Mouse (Mus musculus) heart, postnatal 14 days (tissue): Measurements from ENCODE around the gene Has1. TPM values are rescaled to one million over a fixed set of nuclear protein-coding genes. Genes with fewer than 3 reads are reported as not detected.
A peak's percentile ranks its signal among the peaks of the same experiment; 100 is the strongest.

Experiments
- DNase-seq, 2 experiments: peaks; one replicate each; pipeline ENCODE4 v3.0.0; 2021 to 2022
- intact Hi-C: fragments of 180-260 bp; cut with DNase I; formaldehyde crosslinking; loops from one replicate; pipeline ENCODE4 v1.15.1; 2025
- long read RNA-seq, 2 experiments: library from polyadenylated mRNA; stranded (forward); transcript quantifications; one replicate each; pipeline ENCODE4 v2.0.0; 2021
- total RNA-seq, 2 experiments: library from RNA; stranded (reverse); gene quantifications; 2 replicates each; pipeline ENCODE4 v1.2.3; 2021

Gene Has1
- total RNA-seq = under 1 TPM; 0.69 to 0.98 TPM
- long read RNA-seq, experiment 1, partial matches to known transcripts = 1 of 4 reads
- long read RNA-seq, experiment 1, other reads (novel, unspliced or antisense) = 0 of 4 reads
- long read RNA-seq, experiment 2, partial matches to known transcripts = 0 of 3 reads
- long read RNA-seq, experiment 2, other reads (novel, unspliced or antisense) = 0 of 3 reads

DNA sequence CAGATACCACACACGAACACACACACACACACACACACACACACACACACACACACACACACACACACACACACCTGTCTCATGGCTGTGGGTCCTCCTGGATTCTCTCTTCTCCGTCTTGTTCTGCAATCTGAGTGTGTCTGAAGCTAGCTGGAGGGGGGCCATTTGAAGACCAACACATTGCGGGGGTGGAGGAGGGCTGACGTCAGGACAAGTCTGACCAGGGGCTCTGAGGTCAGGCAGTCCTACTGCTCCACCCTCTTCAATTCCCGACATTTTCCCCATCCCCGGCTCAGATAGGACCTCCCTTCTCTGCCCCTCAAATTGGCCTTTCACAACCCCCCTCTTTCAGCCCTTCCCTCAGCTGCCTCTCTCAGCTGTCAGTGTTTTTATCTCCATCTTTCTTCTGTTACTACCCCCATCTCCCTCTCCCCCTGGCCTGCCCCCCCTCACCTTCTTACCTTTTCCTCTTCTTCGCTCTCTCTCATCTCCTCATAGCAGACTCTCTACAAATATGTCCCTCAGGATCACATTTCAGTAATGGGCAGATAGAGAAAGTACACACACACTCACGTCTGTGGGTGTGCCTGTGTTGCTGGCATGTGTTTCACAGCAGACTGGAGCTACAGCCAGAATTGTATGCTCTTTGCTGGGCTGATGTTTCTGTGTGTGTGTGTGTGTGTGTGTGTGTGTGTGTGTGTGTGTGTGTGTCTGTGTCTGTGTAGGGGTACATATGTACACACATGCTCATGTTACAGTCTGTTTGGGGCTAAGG is at the start of gene Has1:
Gene Has1, minus strand, starts transcription at position 142 of the 775 bp plus-strand sequence.
- no peak for DNase-seq
- intact Hi-C loops = no loop called here

DNA sequence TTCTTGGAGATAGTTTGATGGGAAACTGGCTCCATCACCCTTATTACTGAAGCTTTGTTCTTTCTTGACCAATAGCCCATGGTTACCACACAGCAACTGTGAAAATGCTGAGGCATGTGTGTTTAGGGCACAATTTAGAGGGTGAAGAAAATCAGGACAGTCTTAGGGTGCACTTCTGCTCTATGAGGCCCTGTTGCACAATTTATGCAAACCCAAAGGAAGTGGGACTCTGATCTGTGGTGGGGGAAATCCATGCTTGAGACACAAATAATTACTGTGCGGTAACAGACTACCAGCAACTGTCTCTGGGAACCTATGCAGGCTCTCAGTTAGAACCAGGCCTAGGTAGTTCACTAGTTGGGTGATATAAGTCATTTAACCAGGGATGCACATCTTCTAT is 45.8 kb upstream of the Has1 start:
- DNase-seq = no peak
- intact Hi-C loops = no loop called here

DNA sequence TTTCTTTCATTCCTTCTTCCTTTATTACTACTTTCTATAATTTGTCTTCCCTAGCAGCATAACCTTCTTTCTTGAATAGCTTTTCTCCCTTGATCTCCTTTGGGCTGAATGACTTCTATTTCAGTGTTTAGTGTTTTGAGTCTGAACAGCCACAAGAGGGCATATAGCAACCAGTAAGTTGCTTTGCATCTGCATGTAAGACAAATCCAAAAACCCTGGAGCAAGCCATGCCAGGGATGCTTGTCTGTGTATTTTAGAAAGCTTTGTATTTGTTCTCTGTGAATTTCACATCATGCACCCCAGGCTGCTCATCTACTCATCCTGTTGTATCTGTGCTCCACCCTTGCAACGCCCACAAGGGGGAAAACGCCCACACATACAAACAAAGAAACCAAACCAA is 44.3 kb upstream of the Has1 start:
- intact Hi-C loops = loop anchor here (5.0 to 10.0 kb wide), 2 partner anchors 47 to 64 kb away; no protein-coding TSS in a partner anchor
- no peak for DNase-seq

DNA sequence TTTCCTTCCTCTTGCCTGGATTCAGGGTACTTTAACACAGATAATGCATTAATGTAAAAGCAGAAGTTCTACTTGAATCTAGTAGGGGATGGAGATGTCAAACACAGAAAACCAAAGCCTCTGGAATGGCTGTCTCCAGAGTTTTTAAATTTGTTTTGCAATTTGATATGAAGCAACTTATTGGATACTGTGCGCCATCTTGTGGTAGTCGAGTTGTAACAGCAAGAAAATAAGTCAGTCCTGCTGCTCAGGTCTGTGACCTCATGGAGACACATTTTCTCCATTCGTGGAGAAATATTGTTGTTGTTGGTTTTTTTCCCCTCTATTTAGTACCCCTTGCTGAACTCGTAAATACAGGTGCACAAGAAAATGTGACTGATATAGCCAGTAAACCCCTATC is 41.0 kb upstream of the Has1 start:
- DNase-seq = peak; percentile 27 to 66
- intact Hi-C loops = loop anchor here (1.0 to 10.0 kb wide), 3 partner anchors 44 to 130 kb away; no protein-coding TSS in a partner anchor

DNA sequence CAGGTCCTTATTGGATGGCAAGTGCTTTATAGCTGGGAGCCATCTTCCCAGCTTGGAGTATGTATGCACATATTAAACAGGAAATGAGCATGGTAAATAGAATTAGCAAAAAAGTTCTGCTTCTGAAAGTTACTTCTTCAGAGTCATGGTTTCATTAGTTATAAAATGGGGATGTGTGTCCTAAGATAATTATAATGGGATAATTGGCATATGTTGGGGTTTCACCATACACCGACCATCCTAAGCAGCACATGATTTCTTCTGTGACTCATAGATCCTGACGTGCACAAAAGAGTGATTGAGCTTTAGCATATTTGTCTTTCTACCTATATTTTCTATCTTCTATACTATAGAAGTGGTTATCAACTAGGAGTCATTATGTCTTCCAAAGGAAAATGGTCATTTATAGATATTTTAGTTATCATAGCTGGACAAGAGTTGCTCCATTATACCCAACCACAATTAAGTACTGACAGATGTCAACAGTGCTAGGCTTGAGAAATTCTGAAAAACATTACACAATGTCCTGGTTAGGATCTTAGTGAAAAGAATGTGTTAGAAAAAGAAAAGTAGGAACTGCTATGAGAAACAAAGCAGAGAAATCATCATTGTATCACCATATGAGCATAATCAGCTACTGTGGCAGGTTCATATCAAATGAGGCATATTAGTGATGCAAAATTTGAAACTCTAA is 34.9 kb upstream of the Has1 start:
- no peak for DNase-seq
- intact Hi-C loops = loop anchor here (10.0 kb wide), 1 partner anchor 55 kb away; no protein-coding TSS in a partner anchor

DNA sequence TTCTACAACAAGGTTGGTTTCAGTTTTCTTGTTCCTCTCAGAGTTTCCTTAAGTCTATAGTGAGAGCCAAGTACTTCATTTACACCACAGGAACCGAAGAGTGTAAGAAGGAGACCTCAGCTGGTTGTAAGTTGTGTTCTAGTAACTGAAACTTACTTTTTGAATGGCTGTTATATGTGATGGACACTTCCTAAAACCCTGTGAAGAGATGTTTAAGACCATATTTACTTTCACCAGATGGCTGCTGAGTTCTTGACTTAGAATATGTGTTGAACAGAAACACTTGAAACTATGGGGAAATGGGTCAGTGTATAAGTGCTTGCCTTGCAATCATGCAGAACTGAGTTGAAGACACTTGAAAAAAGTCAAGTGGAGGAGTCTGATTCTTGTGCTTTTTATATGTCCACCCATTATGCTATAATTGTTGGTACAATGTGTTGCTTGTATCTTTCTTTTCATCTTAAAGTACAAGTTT is 32.8 kb upstream of the Has1 start, which contains the start of the genes Fpr2 and Fpr3:
Gene Fpr2, plus strand, starts transcription at position 51 of the 475 bp plus-strand sequence.
Gene Fpr3, plus strand, starts transcription at position 79 of the 475 bp plus-strand sequence.
- DNase-seq = no peak
- intact Hi-C loops = no loop called here

DNA sequence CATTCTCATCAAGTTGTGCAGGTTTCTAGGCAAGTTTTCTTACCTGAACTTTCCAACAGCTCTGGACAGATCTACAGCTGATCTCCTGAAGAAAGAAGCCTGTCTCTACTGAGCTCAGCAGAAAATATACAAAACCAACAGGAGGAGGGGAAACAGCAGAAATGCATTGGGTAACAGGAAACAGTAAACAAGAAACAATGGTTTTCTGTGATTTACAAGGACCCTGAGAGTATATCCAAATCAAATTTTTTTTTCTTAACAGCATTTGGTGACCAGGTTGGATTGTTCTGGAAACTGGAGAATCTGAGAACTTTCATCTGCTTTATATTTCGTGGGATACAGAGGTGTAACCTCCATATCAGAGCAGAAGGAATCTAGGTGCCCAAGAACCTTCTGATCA is 28.8 kb upstream of the Has1 start, which contains the start of gene Fpr1:
Gene Fpr1, minus strand, starts transcription at position 101 of the 400 bp plus-strand sequence.
- no peak for DNase-seq
- intact Hi-C loops = no loop called here

DNA sequence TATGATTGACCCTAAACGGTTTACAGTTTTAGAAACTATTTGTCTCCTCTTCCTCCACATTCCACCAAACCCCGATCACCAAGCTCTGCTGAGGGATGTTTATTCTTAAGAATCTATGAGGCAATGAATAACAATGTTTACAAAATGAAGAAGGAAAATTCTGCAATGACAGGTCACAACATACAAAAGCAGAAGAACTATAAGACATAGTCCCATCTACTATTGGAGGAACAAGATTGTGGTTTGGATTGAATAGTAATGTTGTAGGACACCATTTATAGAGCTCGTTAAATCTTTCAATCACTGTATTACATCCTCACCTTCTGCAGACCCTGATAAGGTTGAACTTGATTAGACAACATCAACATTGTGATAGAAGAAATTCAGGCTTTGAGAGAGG is 27.7 kb upstream of the Has1 start:
- no peak for DNase-seq
- intact Hi-C loops = no loop called here

DNA sequence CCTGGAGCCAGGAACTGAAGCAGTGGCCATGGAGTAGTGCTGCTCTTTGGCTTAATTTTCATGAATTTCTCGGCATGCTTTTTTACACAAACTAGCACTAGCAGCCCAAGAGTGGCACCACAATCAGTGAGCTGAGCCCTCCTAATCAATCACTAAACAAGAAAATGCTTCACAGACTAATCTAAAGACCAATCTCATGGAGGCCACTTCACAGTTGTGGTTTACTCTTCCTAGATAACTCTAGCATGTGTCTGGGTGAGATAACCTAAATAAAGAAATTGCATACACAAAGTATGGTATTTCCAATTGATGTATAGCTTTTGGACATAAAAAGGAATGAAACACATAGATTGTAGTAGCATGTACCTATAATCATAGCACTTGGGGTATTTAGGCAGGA is 24.3 kb upstream of the Has1 start:
- intact Hi-C loops = no loop called here
- no peak for DNase-seq

DNA sequence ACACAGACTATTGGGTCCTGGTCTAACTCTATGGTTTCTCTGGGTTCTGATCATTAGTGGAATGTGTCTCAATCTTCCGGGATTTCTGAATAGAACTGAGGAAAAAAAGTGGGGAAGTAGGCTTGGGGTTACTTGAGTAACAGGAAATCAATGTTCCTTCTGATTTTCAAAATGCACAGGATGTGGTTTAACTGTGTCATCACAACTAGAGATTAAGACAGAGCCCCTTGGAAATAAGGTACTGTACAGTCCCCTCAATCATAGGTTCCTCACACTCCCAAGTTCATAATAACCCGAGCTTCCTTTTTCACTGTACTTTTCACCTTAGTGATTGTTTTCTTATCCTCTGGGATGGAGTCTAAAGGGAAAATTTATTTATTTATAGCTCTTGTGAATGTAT is 16.7 kb upstream of the Has1 start:
- intact Hi-C loops = no loop called here
- DNase-seq = no peak

DNA sequence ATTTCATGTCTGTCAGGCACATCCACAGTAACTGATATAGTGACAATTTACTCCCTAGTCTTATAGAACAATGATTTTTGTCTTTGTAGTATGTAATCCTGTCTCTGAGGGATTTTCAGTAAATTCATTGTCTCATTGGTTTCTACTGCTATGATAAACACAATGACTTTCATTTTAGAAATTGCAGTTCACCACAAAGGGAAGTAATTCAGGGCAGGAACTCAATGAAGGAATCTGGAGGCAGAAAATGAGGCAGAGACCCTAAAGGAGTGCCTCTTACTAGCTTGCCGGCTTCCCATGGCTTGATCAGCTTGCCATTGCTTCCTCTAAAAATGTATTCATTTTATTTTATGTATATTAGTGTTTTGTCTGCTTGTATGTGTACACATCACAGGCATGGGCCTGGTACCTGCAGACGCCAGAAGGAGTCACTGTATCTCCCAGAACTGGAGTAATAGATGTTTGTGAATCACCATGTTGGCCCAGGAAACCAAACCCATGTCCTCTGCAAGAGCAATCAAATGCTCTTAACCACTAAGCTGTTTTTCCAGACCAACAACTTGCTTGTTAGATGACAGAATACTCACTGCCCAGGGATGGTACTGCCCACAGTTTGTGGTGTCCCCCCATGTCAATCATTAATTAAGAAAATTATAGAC is 16.0 kb upstream of the Has1 start:
- DNase-seq = no peak
- intact Hi-C loops = no loop called here

DNA sequence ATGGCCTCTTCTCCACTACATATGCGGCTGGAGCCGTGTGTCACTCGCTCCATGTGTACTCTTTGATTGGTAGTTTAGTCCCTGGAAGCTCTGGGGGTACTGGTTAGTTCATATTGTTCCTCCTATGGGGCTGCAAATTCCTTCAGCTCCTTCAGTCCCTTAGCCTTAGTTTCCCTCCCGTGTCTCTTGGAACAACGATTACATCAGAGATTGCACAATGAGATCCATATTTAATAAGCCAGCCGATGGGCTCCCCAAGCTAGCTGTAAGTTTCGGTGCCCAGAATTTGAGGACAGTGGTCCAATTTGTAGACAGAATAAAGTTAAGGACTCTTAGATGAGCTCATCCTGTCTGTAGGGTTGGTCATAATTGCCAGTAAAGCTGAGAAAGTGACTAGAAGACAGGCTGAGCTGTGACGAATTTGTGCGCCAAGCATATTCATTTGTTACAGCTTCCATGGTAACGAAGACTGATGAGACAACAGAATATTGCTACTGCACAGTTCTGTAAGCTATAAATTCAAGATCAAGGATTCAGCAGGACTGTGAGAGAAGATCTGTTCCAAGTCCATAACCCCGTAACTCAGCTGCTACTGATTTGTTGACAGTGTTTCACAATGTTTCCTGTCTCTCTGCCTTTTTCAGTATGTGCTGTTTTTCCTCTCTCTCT is 11.9 kb upstream of the Has1 start:
- intact Hi-C loops = no loop called here

DNA sequence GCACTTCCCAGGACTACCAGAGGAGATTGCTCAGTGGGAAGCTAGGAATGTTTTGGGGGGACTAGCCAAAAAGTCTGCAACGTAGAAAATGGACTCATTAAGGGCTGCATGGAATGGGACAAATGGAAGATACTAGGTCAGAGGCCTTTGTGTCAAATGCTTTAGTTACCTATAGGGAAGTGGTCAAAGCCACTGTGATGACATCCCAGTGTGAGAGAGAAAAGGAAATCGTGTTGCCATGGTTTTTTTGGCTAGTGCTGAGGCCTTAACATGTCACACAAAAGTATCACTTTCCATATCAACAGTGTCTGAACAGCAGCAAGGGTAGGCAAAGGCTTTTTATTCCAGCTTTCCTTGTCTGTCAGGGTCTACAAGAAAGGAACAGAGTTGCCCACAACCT is 10.2 kb upstream of the Has1 start:
- intact Hi-C loops = no loop called here
- no peak for DNase-seq

More for the DNA sequence above, 11.9 kb upstream of the Has1 start:
- DNase-seq = no peak

DNA sequence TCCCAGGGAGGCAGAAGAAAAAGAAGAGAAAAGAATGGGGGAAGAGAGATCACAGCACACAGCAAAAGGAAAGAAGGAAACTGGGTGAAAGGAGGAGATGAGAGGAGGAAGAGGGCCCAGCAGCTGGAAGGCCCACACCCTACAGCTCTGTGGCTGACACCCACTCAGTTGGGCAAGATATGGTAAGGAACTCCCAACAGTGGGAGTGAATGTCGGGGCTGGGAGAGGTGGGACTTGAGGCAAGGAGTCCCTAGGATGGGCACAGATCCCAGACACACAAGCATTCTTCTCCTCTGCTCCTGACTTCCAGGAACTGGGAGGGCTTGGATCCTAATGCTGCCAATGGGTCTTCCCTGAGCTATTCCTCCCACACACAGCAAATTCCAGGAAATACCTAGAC is 7.4 kb upstream of the Has1 start:
- intact Hi-C loops = no loop called here
- peak in 1 of 2 experiments; percentile 23 for DNase-seq

DNA sequence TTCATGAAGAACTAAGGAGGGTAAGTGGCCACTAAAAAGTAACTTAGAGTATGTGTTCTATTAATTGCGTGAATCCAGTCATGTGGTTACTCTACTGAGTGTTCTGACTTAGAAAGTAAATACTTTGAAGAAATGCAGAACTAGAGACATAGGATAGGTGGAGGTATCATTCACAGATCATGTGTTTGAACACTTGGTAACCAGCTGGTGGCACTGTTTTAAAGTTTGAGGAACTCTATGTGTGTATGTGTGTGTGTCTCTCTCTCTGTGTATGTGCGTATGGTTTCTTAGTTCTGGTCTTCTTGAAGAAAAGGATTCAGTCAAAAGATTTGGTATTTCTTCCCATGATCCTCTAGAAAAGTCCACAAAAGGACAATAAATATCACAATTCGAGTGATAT is 5.1 kb upstream of the Has1 start:
- intact Hi-C loops = no loop called here
- DNase-seq = no peak

DNA sequence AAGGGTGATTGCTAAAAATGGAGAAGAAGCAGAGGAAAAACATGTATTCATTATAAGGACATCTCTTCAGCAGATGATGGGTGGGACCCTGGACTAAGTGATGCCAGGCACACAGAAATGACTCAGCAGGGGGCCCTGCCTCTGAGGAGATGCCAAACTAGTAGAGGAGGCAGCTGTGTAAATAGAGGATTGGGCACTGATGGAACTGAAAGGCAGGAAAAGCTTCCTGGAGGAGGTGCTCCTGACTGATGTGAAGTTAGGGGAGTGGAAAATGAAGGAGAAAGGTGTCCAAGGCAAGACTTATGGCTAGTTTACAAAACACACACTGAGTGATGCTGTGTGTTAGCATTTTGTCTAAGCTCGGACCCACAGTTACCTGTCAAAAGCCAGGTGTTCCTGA is 2.4 kb upstream of the Has1 start:
- no peak for DNase-seq
- intact Hi-C loops = no loop called here

DNA sequence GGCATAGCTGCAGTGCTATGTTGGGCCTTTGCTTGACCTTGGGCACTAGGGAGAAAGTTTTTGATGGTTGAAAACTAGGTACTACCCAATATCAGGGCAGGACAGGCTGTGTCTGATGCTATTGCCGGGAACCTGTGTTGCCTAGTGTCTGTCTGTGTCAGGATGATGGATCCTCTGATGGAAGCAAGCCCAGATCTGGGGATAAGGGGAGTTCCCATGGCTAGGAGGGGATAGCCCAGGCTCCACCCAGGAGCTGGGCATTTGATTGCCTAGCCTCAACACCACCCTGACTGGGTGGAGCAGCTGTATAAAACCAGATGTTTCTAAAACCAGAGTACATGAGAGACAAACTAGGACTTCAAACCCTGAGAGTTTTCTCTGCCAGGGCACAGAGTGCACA is 1.6 kb upstream of the Has1 start:
- no peak for DNase-seq
- intact Hi-C loops = no loop called here

DNA sequence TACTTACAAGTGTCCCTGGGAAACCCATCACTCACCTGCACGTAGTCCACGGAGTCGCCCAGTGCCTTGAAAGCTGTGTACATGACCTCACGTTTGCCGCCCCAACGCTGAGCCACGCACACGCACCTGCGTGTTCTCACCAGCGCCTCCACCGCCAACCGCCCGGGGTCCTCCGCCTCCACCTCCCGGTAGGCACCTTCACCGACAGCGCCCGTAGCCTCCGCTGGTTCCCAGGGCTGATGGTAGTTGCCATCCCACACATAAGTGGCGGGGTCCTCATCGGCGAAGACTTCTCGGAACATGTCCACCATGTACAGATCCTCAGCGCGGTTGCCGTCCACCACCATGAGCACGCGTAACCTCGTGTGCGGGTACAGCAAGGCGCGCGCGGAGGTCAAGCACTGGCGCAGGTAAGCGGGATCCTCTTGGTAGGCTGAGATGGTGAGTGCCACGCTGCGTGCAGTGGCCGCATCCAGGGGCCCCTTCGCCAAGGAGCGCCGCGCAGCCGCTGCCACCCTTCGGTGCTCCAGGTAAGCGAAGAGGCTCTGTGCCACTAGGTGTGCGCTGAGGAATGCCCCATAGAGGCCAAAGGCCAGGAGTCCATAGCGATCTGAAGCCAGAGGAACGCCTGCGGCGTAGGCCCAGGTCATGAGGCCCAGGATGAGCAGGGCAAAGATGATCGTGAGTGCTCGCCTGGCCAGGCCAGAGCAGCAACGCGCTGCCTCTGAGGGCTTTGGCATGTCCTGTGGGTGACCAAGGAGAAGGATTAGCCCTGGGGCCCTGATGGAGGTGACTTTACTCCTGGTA is 4.9 kb downstream of the Has1 start:
- no peak for DNase-seq
- intact Hi-C loops = loop anchor here (5.0 kb wide), 1 partner anchor 47 kb away; no protein-coding TSS in a partner anchor

DNA sequence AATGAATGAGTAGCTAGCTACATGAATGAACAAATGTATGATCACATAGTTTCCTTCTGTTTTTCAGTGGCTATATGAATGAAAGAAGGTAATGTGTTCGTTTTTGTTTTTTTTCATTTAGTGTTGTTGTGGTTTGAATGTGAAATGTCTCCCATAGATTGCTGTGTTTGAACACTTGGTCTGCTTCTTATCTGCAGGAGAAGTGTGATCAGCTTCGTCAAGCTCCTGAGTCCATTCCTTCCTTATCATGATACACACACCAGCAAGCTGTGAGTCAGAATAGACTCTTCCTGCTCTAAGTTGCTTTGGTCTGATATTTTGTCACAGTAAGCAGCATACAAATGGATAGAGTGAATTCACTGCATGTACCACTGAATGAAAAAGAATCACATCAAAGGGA is 6.0 kb downstream of the Has1 start:
- no peak for DNase-seq
- intact Hi-C loops = no loop called here
